In genomic region chr1:90349611-90350010, GRCm38 (mm10) we compare ENCODE assay signal across 14 mouse cellular contexts.
A peak's percentile ranks its signal among the peaks of the same experiment; 100 is the strongest.
DNase-seq lines count a peak whose midpoint lies in the region; ATAC-seq and TF ChIP-seq lines count a peak whose summit lies in the region.
"Had no signal": no experiment of that assay in that cellular context is flagged by ENCODE, and none has a peak within 500 bp of the region (broad histone marks: within the 10 kb centered on the region; RNA-seq: fewer than 3 reads in every experiment).

No protein-coding gene starts in this region.

- TF ChIP-seq POLR2A in cerebellum, adult 2 months (IDR thresholded peaks at IDR 0.05; ENCODE audit: borderline replicate concordance, insufficient read depth, low read length): no peak

- peak; percentile 57 for DNase-seq in hindbrain, postnatal 0 days (ENCODE audit: low spot score)
- DNase-seq in hindbrain, embryonic 14.5 days (ENCODE audit: low spot score): no peak
- DNase-seq in midbrain, embryonic 11.5 days (ENCODE audit: low spot score, missing footprints): peak; percentile 37
- peak; percentile 62 to 83 for DNase-seq in cerebellum, adult 2 months
- DNase-seq in forebrain, postnatal 0 days: peak; percentile 51
- no peak for DNase-seq in thymus, postnatal 0 days (ENCODE audit: low spot score)
- DNase-seq: adrenal gland, postnatal 10 days; kidney, adult 8-10 months had no signal

- H3K4me2 ChIP-seq in hindbrain, postnatal 0 days (ENCODE audit: low read depth, low read length): no peak overlapping the region
- H3K4me2 ChIP-seq in hindbrain, embryonic 14.5 days (replicated peaks): no peak overlapping the region
- no peak overlapping the region for H3K4me2 ChIP-seq in midbrain, embryonic 11.5 days
- no peak overlapping the region for H3K4me2 ChIP-seq in midbrain, embryonic 16.5 days (ENCODE audit: low read length)
- H3K4me2 ChIP-seq in forebrain, postnatal 0 days (ENCODE audit: low read depth): no peak overlapping the region
- H3K4me2 ChIP-seq: embryonic facial prominence, embryonic 15.5 days; limb, embryonic 15.5 days; lung, embryonic 15.5 days had no signal

- ATAC-seq in hindbrain, postnatal 0 days: no peak
- no peak for ATAC-seq in hindbrain, embryonic 14.5 days (ENCODE audit: low FRiP score)
- no peak for ATAC-seq in midbrain, embryonic 11.5 days (ENCODE audit: low FRiP score)
- ATAC-seq in midbrain, embryonic 16.5 days: no peak
- ATAC-seq in forebrain, postnatal 0 days: peak; percentile 53

- WGBS in hindbrain, postnatal 0 days: 33% methylated on average over 6 of the region's 6 CpGs
- WGBS in hindbrain, embryonic 14.5 days: 39% methylated on average over 6 of the region's 6 CpGs
- 55% methylated on average over 6 of the region's 6 CpGs for WGBS in midbrain, embryonic 11.5 days
- WGBS in midbrain, embryonic 16.5 days: 28% methylated on average over 6 of the region's 6 CpGs
- WGBS in cerebellum, adult 2 months: 8% methylated on average over 6 of the region's 6 CpGs
- WGBS in forebrain, postnatal 0 days: 29% methylated on average over 6 of the region's 6 CpGs

- H3K9ac ChIP-seq in hindbrain, postnatal 0 days (replicated peaks; ENCODE audit: low read length): no peak overlapping the region
- H3K9ac ChIP-seq in hindbrain, embryonic 14.5 days: no peak overlapping the region
- H3K9ac ChIP-seq in midbrain, embryonic 11.5 days (ENCODE audit: low read length): no peak overlapping the region
- H3K9ac ChIP-seq in midbrain, embryonic 16.5 days (ENCODE audit: low read depth, low read length): no peak overlapping the region
- H3K9ac ChIP-seq in forebrain, postnatal 0 days: no peak overlapping the region
- H3K9ac ChIP-seq: embryonic facial prominence, embryonic 15.5 days; limb, embryonic 15.5 days; lung, embryonic 15.5 days had no signal

- H3K4me3 ChIP-seq in hindbrain, postnatal 0 days (ENCODE audit: low read length): no peak overlapping the region
- H3K4me3 ChIP-seq in hindbrain, embryonic 14.5 days (replicated peaks; ENCODE audit: low read length): no peak overlapping the region
- H3K4me3 ChIP-seq in midbrain, embryonic 11.5 days (ENCODE audit: low read depth, low read length): no peak overlapping the region
- no peak overlapping the region for H3K4me3 ChIP-seq in midbrain, embryonic 16.5 days (ENCODE audit: low read depth, low read length)
- H3K4me3 ChIP-seq in cerebellum, adult 2 months (replicated peaks; ENCODE audit: insufficient read depth, low read depth, low read length): no peak overlapping the region
- H3K4me3 ChIP-seq in forebrain, postnatal 0 days (ENCODE audit: low read depth, low read length): no peak overlapping the region
- H3K4me3 ChIP-seq: embryonic facial prominence, embryonic 15.5 days; limb, embryonic 15.5 days; lung, embryonic 15.5 days; myocyte had no signal

- no peaks in the 10 kb centered on the region for H3K36me3 ChIP-seq in hindbrain, postnatal 0 days (ENCODE audit: insufficient read depth, low read length)
- H3K36me3 ChIP-seq in hindbrain, embryonic 14.5 days (replicated peaks; ENCODE audit: control insufficient read depth, insufficient read depth): no peaks in the 10 kb centered on the region
- no peaks in the 10 kb centered on the region for H3K36me3 ChIP-seq in midbrain, embryonic 11.5 days (ENCODE audit: control insufficient read depth, insufficient read depth, low read length)
- H3K36me3 ChIP-seq in midbrain, embryonic 16.5 days (ENCODE audit: control insufficient read depth, insufficient read depth, low read length): no peaks in the 10 kb centered on the region
- no peaks in the 10 kb centered on the region for H3K36me3 ChIP-seq in forebrain, postnatal 0 days (ENCODE audit: insufficient read depth)
- H3K36me3 ChIP-seq: embryonic facial prominence, embryonic 15.5 days; G1E; limb, embryonic 15.5 days; lung, embryonic 15.5 days had no signal

- H3K9me3 ChIP-seq in hindbrain, postnatal 0 days (ENCODE audit: low read length): no peaks in the 10 kb centered on the region
- no peaks in the 10 kb centered on the region for H3K9me3 ChIP-seq in hindbrain, embryonic 14.5 days (ENCODE audit: control insufficient read depth, low read length)
- H3K9me3 ChIP-seq in midbrain, embryonic 11.5 days (ENCODE audit: control insufficient read depth, low read length): no peaks in the 10 kb centered on the region
- H3K9me3 ChIP-seq in midbrain, embryonic 16.5 days (replicated peaks; ENCODE audit: control insufficient read depth, low read length, poor library complexity, severe bottlenecking): no peaks in the 10 kb centered on the region
- no peaks in the 10 kb centered on the region for H3K9me3 ChIP-seq in forebrain, postnatal 0 days (ENCODE audit: low read length)
- H3K9me3 ChIP-seq: embryonic facial prominence, embryonic 15.5 days; limb, embryonic 15.5 days; lung, embryonic 15.5 days had no signal

- TF ChIP-seq CTCF in hindbrain, postnatal 0 days (IDR thresholded peaks at IDR 0.05; ENCODE audit: low read depth): no peak
- TF ChIP-seq CTCF in cerebellum, adult 2 months (IDR thresholded peaks at IDR 0.05; ENCODE audit: borderline replicate concordance, insufficient read depth, low read depth, low read length): no peak
- TF ChIP-seq CTCF in forebrain, postnatal 0 days (IDR thresholded peaks at IDR 0.05; ENCODE audit: low read depth): no peak

- no peak overlapping the region for H3K27ac ChIP-seq in hindbrain, postnatal 0 days
- H3K27ac ChIP-seq in hindbrain, embryonic 14.5 days: no peak overlapping the region
- no peak overlapping the region for H3K27ac ChIP-seq in midbrain, embryonic 11.5 days (ENCODE audit: low read depth, low read length)
- H3K27ac ChIP-seq in midbrain, embryonic 16.5 days (ENCODE audit: low read length): no peak overlapping the region
- no peak overlapping the region for H3K27ac ChIP-seq in cerebellum, adult 2 months (ENCODE audit: insufficient read depth, low read length)
- H3K27ac ChIP-seq in forebrain, postnatal 0 days (ENCODE audit: low read depth, low read length): no peak overlapping the region
- H3K27ac ChIP-seq: embryonic facial prominence, embryonic 15.5 days; limb, embryonic 15.5 days; lung, embryonic 15.5 days had no signal

- 0 out of 2 replicates have a peak, but pooled peaks cover 6% of the 10 kb centered on the region for H3K4me1 ChIP-seq in hindbrain, postnatal 0 days (ENCODE audit: insufficient read depth, low read length)
- H3K4me1 ChIP-seq in hindbrain, embryonic 14.5 days (replicated peaks; ENCODE audit: control insufficient read depth, insufficient read depth, low read length): no peaks in the 10 kb centered on the region
- H3K4me1 ChIP-seq in midbrain, embryonic 11.5 days (ENCODE audit: control insufficient read depth, insufficient read depth, low read length): peaks cover 17% of the 10 kb centered on the region
- peaks cover 12% of the 10 kb centered on the region for H3K4me1 ChIP-seq in midbrain, embryonic 16.5 days (ENCODE audit: control insufficient read depth, insufficient read depth, low read length)
- H3K4me1 ChIP-seq in cerebellum, adult 2 months (ENCODE audit: control insufficient read depth, insufficient read depth, low read length): peaks cover 10% of the 10 kb centered on the region; the same call in 1 of the 2 replicates
- H3K4me1 ChIP-seq in forebrain, postnatal 0 days (ENCODE audit: insufficient read depth): peaks cover 11% of the 10 kb centered on the region; the same call in 1 of the 2 replicates

- H3K27me3 ChIP-seq in hindbrain, postnatal 0 days (ENCODE audit: insufficient read depth, low read length): no peaks in the 10 kb centered on the region
- no peaks in the 10 kb centered on the region for H3K27me3 ChIP-seq in hindbrain, embryonic 14.5 days (ENCODE audit: control insufficient read depth, insufficient read depth, low read length)
- no peaks in the 10 kb centered on the region for H3K27me3 ChIP-seq in midbrain, embryonic 11.5 days (ENCODE audit: control insufficient read depth, insufficient read depth, low read length)
- no peaks in the 10 kb centered on the region for H3K27me3 ChIP-seq in midbrain, embryonic 16.5 days (ENCODE audit: control insufficient read depth, insufficient read depth, low read depth, low read length)
- no peaks in the 10 kb centered on the region for H3K27me3 ChIP-seq in cerebellum, adult 2 months (ENCODE audit: control insufficient read depth, insufficient read depth, low read length)
- H3K27me3 ChIP-seq in forebrain, postnatal 0 days (ENCODE audit: insufficient read depth, low read length): no peaks in the 10 kb centered on the region
- H3K27me3 ChIP-seq: embryonic facial prominence, embryonic 15.5 days; limb, embryonic 15.5 days had no signal

Comparison
In these comparisons a context has a peak if more than half of its experiments do, and no peak if none do; other contexts are left out.
1. DNase-seq: peak in hindbrain, postnatal 0 days (single experiment), midbrain, embryonic 11.5 days (single experiment), cerebellum, adult 2 months (2 of 2) and forebrain, postnatal 0 days (single experiment); none in hindbrain, embryonic 14.5 days (single experiment) and thymus, postnatal 0 days (single experiment).